Mouse (Mus musculus) gastrocnemius, adult 8-10 months (tissue): ENCODE measurements around the gene Ranbp1. TPM values are rescaled to one million over a fixed set of nuclear protein-coding genes. Genes with fewer than 3 reads are reported as not detected.

Experiments used
- DNase-seq, 2 experiments: peaks; one replicate each; pipeline ENCODE4 v3.0.0; 2022; ENCODE audit warnings: low spot score in 2 of 2
- total RNA-seq, 4 experiments: library from RNA; stranded (reverse); gene quantifications; 2 replicates each; pipeline ENCODE4 v1.2.4; 2022

Gene Ranbp1
- total RNA-seq, 4 experiments from 2014 or later, result 15.8 to 20.5 (median 19.1) TPM

GRCm38 (mm10) chr16:18234671-18235388 is 13.7 kb downstream of the Ranbp1 start, which contains the start of gene Zdhhc8:
Gene Zdhhc8, minus strand, starts transcription at chr16:18235136.
- DNase-seq, result peak; percentile 59 to 69

GRCm38 (mm10) chr16:18233919-18234670 is 14.4 kb downstream of the Ranbp1 start:
- DNase-seq, result no peak

- no peak for DNase-seq
Observed at GRCm38 (mm10) chr16:18233451-18233850, 15.1 kb downstream of the Ranbp1 start.

GRCm38 (mm10) chr16:18231451-18231850 is 17.1 kb downstream of the Ranbp1 start:
- no peak for DNase-seq

- DNase-seq, result no peak
Observed at GRCm38 (mm10) chr16:18231047-18231446, 17.5 kb downstream of the Ranbp1 start.

GRCm38 (mm10) chr16:18230617-18231016 is 17.9 kb downstream of the Ranbp1 start:
- DNase-seq, result no peak

GRCm38 (mm10) chr16:18229622-18230021 is 18.9 kb downstream of the Ranbp1 start:
- DNase-seq, result peak; percentile 31 to 58

GRCm38 (mm10) chr16:18228856-18229255 is 19.7 kb downstream of the Ranbp1 start:
- DNase-seq, result no peak

GRCm38 (mm10) chr16:18227897-18228422 is 20.6 kb downstream of the Ranbp1 start:
- DNase-seq, result no peak

GRCm38 (mm10) chr16:18227187-18227586 is 21.3 kb downstream of the Ranbp1 start:
- no peak for DNase-seq

- DNase-seq, result peak in 1 of 2 experiments; percentile 36
Observed at GRCm38 (mm10) chr16:18222188-18222587, 26.3 kb downstream of the Ranbp1 start.

GRCm38 (mm10) chr16:18221543-18221898 is 27.0 kb downstream of the Ranbp1 start:
- DNase-seq, result no peak

GRCm38 (mm10) chr16:18220856-18221542 is 27.5 kb downstream of the Ranbp1 start:
- DNase-seq, result no peak

- no peak for DNase-seq
Observed at GRCm38 (mm10) chr16:18220001-18220400, 28.5 kb downstream of the Ranbp1 start.

- DNase-seq, result no peak
Observed at GRCm38 (mm10) chr16:18218580-18218996, 29.9 kb downstream of the Ranbp1 start.

- no peak for DNase-seq
Observed at GRCm38 (mm10) chr16:18217579-18217978, 31.0 kb downstream of the Ranbp1 start, which contains the start of gene Ccdc188. Gene Ccdc188, plus strand, starts transcription at chr16:18217879.

- no peak for DNase-seq
Observed at GRCm38 (mm10) chr16:18214858-18215257, 33.7 kb downstream of the Ranbp1 start.

GRCm38 (mm10) chr16:18213689-18214088 is 34.8 kb downstream of the Ranbp1 start:
- DNase-seq, result no peak

GRCm38 (mm10) chr16:18211417-18212171 is 36.9 kb downstream of the Ranbp1 start:
- peak; percentile 78 to 82 for DNase-seq

GRCm38 (mm10) chr16:18210701-18211416 is 37.7 kb downstream of the Ranbp1 start:
- DNase-seq, result no peak
